Mouse (Mus musculus) mesoderm, embryonic 11.5 days (tissue): ENCODE results near the gene Arl3.
A peak's percentile ranks its signal among the peaks of the same experiment; 100 is the strongest.

ENCODE experiments used
- DNase-seq: peaks from one replicate; pipeline ENCODE4 v3.0.0-alpha.2; 2012; ENCODE audit warnings: low read depth, low spot score

Gene Arl3

DNA sequence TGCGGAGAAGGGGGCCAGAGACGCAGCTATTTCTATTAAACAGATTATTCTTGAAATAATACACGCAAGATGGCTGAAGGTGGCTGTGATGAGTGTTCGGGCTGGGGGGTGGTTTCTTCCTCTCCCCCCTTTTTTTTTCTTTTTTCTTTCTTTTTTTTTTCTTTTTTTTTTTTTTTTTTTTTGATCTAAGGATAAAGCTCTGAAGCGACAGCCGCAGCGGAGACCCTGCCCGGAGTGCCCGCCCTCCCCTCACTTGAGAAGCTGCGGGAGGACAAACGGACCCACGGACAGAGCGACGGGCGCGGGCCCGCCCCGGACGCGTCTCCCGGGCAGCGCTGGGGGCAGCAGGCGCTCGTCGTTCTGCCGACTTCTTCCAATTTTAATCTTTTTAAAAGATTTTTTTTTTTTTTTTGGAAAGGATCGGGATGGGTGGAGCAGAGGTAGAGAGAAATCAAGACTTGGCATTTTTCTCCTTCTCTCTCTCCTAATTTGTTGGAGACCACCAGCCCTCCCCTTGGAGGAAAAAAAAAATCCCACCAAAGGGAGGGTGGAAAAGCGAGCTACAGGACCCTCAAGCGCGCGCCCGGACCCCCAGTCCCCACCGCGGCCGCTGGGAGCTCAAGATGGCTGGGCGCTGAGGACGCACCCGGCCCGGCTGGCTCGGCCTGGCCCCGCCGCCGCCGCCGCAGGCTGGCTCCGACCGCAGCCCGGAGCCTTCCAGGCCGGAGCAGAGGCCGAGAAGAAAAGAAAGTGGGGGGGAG lies 72.2 kb downstream of the Arl3 start:
- peak; percentile 68 for DNase-seq

DNA sequence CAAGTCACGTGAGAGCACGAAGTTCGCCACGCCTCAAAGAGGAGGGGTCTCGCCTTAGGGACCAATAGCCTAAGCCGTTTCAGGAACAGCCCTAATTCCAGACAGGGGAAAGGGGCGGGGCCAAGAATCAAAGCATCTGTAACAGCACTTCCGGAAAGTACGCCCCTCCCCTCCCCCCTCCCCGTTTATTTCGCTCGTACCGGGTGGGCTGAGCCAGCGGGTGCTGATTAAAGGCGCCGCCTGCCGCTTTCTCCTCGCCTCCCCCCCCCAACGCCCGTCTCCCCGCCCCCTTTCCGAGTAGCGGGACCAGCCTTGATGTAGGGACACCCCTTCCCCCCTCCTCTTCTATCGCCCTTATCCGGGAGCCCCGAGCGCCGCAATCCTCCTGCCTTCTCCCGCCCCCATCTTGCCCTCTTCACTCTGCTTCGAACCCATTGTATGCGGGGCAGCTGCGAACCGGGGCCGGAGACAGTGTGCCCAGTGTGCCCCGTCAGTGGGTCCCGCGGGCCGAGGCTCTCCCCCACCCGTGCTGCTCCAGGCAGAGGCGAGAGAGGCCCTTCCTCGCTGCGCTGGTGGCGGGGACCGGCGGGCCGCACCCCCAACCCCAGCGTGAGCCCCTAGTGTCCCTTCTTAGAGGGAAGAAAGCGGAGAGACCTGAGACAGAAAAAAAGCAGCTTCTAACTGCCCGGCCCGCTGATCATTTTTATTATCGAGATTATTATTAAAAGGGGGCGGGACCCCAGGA lies 73.0 kb downstream of the Arl3 start:
- DNase-seq: peak; percentile 100

DNA sequence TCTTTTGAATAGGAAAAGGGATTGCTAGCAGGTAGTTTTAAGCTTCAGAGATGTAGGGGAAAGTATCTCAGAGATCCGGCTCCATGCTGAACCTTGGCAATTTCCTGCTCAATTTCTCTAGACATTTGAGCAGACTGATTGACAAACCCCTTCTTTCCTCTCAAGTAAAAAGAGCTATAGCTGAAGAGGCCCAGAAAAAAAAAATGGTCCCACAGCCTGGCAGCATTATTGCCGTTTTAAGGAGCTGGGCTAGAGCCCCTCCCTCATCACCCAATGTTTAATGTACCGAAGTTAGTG lies 73.5 kb downstream of the Arl3 start:
- no peak for DNase-seq

DNA sequence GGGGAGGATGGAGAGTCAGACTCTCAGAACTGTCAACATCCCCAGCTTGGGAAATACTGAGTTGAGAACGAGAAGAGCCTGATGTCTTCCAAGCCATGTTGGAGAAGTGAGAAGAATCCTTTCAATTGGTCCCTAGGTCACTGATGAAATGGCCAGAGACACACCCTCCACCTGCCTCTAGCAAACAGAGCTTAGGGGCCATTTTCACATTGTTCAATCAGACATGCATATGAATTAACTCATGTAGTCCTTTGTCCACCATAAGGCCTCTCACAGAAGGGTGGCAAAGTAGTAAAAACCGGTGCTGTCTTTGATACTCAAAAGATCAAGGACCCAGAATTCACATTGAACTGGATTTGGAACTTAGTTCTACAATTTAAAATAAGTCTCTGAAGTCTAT lies 75.8 kb downstream of the Arl3 start:
- no peak for DNase-seq

DNA sequence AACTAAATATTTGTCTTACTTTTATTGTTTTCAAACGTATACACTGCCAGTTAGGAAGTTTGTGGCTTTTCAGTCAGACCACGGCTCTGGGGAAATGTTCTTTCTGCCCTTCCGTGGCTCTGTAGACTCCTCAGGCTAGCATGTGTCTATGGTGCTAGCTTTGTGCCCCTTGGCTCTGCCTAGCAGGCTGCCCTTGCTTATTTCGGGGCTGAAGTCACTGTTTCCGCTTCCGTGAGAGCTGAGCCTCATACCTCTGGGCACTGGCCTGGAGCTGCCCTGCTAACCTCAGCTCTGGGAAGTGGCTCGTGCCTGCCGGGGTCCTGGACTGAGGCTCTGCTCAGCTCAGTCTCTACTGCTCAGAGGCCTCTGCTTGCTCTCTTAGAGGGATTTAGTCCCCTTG lies 77.9 kb downstream of the Arl3 start:
- DNase-seq: no peak

DNA sequence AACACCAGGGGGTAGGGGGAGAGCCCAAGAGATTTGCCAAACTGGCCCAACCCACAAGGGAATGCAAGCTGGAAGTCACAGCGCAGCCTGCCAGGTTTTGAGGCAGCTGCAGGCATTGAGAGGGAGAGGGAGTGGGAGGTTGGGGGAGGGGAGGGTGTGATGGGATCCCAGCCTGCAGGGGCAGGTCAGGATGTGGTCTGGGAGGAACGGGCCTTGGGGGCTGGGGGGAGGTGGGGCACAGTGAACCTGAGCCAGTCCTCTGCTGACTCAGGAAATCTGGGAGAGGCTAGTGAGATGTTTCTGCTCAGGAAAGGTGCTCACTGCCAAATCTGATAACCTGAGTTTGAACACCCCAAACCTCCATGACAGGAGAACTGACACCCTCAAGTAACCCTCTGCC lies 82.4 kb downstream of the Arl3 start:
- DNase-seq: peak; percentile 59

DNA sequence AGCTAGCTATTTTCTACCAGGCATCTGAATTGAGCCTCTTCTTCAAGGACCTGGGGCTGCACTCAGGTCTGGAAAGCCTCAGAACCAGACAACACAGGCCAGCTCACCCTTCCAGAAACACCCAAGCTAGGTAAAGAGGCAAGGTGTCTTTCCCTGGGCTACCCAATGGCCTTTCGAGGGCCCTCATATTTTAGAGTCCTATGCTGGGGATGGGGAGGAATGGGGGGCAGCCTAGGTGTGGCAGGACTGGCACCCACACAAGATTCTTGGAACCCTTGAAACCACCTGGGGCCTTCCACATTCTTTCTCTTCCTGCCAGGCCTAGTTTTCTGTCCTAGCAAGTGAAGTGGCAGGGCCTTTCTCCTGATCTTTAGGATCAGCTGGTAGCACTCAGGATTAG lies 83.5 kb downstream of the Arl3 start:
- no peak for DNase-seq

DNA sequence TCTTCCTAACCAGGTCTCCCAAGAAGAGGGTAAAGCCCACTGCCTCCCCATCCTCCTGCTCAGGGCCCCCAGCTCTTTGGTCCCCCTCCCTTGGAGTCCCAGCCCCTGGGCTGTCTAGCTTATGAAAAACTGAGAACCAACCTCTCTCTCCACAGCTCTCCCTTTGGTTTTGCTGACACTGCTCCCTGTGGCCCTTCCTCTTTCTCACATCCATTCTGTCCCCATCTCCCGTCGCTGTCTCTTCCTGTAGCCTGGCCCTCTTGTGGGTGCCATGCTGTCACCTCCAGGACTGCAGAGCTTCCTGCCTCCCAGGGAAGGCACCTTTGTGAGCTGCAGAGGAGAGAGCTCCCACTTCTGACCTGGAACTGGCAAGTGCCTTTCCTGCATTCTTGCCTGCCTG lies 86.3 kb downstream of the Arl3 start:
- no peak for DNase-seq

DNA sequence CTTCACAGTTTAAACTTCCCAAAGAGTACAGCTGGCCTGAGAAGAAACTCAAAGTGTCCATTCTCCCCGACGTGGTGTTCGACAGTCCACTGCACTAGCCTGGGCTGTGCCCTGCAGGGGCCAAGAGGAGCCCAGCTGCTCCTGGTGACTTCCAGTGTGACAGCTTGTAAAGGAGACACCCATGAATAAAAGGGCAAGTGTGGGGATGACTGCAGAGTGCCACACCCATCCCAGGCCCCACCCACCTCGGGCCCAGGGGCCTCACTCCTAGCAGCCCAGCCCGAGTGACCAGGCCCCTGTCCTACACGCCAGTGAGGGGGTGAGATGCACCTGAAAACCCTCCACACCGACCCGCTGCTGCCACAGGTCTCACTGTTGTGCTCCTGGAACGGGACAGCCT lies 87.2 kb downstream of the Arl3 start:
- DNase-seq: no peak

DNA sequence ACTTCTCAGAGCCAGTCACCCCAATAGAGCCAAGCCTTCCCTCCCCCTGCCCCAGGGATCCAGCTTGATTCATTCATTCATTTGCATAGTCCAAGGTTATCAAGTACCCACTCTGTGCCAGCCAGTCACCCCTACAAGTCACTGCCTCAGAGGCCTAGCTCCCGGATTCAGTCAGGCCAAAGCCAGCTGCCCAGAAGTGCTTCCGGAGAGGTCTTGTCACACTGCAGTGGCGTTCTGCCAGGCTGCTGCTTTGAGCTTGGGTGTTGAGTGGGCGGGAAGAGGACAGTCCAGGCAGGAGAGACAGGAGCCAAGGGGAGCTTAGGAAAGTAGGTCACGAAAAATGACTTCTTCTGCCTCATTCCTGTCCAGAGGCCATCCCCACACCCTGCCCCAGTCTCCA lies 88.5 kb downstream of the Arl3 start:
- DNase-seq: no peak

DNA sequence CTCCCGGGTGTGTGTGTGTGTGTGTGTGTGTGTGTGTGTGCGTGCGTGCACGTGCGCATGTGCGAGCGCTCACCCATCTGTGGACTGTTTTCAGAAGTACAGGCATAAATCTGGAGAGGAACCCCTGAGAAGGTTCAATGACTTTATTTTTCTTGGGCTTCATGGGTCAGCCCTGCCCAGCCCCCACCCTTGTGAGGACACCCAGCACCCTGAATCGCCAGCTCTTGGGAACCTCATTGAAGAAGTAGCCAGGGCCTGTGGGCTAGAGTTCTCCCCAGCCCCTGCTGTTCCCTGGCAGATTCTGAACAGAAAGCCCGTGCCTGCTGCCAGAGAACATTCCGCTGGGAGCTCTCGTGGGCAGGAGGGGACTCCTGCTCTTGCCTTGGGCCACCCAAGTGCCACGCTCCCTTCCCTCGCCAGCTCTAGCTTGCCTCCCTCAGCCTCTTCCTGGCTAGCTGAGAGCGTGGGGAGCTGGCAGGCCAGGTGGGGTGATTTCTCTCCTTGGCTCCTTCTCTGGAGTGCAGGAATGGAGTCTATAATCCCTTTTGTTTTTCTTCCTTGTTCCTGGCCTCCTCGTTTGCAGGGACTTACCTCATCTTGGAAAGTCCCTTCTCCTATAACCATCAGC lies 89.2 kb downstream of the Arl3 start:
- DNase-seq: no peak

DNA sequence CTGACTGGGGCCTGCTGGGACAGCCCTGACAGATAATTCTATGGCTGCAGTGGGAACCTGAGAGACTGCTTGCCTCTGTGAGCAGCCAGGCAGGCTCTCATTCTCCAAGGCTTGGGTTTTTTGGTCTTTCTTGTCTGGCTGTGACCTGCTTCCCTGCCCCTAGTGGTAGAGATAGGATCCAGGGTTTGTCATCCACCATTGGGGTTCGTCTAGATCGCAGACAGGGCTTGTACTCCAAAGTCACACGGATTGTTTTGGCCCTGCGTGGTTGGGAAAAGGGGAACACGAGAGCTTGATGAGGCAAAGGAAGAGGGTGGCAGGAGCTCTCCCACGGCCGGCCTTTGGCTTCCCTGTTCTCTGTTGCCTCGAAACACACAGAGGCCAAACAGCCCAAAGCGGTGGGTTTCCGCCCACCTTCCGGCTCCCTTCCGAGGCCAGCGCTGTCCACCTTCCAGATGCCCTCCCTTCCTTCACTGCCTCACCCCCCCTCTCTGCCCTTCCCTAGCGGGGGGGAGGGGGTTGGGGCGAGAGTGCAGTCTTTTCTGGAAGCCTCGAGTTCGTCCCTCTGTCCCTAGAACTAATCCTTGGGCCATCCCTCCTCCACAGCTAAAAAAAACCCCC lies 90.0 kb downstream of the Arl3 start:
- DNase-seq: no peak

DNA sequence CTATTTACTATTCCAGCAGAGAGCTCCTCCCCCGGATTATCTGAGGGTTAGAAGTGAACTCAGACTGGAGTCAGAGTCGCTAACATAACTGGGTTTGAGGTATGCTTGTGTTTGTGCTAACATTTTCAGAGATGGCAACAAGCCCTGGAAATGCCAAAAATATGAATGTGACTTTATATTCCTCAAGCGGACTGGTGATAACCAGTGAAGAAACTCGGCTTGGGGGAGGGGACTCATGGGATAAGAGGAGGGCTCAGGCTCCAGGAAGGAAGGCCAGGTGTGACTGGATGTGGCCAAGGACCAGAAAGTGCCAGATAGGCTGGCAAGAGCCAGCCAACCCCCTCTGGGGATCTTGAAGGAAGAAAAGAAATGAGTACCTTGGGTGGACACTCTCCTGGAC lies 91.2 kb downstream of the Arl3 start:
- no peak for DNase-seq

DNA sequence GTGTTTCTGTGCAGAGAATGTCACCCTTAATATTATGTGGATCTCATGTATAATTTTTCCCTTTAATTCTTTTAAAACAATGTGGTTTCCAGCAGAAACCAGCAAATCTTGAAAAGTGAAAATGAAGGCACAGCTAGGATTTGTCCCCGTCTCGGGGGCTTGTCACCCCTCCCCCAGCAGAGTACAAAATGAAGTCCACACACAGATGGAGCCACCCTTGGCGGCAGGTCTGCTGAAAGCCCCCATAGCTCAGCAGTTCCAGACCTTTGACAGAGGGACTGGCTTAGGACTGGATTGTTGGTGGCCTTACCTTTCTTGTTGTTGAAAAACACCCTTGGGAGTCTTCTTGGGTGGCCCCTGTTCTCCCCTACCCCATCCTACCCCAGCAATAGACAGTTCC lies 91.6 kb downstream of the Arl3 start:
- DNase-seq: no peak
